Mouse (Mus musculus) midbrain, embryonic 10.5 days (tissue): ENCODE results near the gene Krr1. TPM values are rescaled to one million over a fixed set of nuclear protein-coding genes. Genes with fewer than 3 reads are reported as not detected.

Experiments used
- polyA plus RNA-seq: library from polyadenylated mRNA; unstranded; fragments of >200 nt; fragmentation: Nextera tagmentation; extraction: Ambion mirVana; gene quantifications from 2 replicates; pipeline ENCODE4 v1.2.1, GENCODE M21; 2016

Krr1 gene
- polyA plus RNA-seq, 1 experiment from 2014 or later = 58.8 TPM

Other genes with a start within 250 kb of the Krr1 start
- gene Glipr1, start 30.0 kb downstream of the Krr1 start, polyA plus RNA-seq = 0.77 and 1.2 TPM in 2 replicates
- not detected in 2 replicates for gene Glipr1l1, start 87.5 kb downstream of the Krr1 start, polyA plus RNA-seq
- gene Glipr1l2, start 110.7 kb downstream of the Krr1 start, polyA plus RNA-seq = not detected in 2 replicates
- gene Glipr1l3, start 187.7 kb downstream of the Krr1 start, polyA plus RNA-seq = not detected in 2 replicates
- 0.30 and 0.31 TPM in 2 replicates for gene Caps2, start 191.0 kb downstream of the Krr1 start, polyA plus RNA-seq